Mouse (Mus musculus) 3T3-L1 (cell line): ENCODE measurements around the gene Zmiz1.

Source experiments
- DNase-seq: peaks from one replicate; pipeline ENCODE4 v3.0.0-alpha.2; 2015; ENCODE audit warnings: low read depth, low spot score

Gene Zmiz1

DNA sequence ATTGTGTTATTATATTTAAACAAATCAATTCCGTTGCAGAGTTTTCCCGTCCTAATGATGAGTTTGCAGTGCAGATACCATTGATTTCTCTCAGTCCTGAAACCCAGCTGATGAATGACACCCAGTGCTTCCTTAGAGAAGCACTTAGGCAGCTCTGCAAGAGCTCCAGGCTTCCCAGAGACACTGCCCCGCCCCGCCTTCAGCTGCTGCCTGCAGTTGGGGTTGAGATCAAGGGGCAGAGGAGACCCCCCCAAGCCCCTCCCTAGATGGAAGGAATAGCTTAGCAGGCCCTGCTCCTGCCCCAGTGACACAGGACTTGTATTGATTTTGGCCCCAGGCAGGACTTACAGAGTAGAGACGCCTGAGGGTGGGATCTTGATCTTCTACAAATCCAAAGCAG, 53.0 kb downstream of the Zmiz1 start:
- no peak for DNase-seq

DNA sequence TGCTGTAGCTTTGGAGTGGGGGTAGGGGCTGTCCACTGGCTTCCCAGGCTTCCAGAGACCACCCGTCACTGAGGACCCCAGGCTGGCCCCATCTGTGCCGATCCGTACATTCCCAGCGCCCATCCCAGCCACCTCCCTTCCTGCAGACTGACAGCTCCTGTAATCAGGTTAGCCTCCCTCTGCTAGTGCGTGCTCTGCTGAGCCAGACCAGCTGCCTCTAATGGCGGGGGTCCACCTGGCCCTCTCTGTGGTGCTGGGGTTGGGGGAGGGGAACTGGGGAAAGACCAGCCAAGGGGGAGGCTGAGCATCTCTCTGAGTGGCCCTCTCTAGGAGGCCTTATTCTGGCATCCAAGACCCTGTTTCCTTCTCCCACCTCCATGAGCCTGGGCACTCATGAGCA, 53.8 kb downstream of the Zmiz1 start:
- DNase-seq: no peak

DNA sequence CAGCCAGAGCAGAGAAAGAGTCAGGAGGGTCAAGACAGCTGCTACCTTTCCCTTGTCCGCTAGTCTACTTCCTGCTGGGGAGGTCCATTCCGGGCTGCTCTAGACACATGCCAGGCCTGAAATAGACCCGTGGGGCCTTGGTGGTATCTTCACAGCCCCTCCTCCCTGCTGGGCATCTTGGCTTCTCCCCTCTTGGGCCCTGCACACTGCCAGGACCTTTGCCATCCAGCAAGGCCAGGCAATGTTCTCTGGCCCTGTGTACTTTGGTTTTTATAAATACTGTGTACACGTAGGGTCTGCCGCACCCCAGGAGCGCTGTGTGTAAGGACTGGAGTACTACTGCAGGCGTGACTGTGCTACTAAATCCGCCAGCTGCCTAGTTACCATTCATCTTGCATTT, 54.5 kb downstream of the Zmiz1 start:
- DNase-seq: no peak

DNA sequence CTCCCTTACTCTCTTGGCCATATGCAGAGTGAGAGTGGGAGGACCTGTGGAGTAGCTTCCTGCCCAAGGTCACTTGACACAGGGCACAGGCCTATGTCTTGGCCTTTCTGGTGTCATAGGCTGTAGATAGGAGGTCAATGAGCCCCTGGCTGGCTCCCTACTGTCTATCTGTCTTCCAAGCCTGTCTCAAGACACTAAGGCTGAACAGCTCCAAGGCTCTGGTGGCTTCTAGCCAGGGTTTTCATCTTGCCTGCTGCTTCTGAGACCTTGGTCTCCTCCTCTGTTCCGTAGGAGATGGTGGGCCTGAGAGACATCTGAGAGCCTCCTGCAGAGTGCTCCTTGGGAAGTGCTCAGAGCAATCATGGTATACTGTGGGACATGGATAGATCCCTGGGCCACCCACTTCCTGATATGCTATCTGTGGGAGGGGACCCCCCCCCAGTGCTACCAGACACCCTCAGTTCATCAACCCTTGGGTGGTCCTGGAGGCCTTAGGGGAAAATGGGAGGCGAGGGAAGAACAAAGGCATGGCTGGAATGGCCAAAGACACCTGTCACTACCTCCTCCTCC, 56.0 kb downstream of the Zmiz1 start:
- DNase-seq: no peak

DNA sequence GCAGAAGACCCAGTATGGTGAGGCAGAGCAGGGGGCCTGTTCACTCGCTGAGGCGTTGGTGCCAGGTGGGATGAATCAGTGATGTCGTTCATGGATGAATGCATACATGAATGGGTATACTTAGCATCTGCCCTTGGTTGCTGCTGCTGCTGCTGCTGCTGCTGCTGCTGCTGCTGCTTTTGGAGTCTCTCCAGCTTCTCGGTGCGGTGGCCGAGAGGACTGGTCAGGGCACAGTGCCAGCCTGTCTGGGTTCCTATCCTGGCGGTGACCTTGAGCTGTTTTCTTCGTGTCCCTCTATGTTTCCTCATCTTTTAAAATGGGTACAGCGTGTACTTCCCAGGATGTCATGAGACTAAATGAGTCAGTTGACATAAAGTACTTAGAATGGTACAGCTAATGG, 56.9 kb downstream of the Zmiz1 start:
- DNase-seq: no peak

DNA sequence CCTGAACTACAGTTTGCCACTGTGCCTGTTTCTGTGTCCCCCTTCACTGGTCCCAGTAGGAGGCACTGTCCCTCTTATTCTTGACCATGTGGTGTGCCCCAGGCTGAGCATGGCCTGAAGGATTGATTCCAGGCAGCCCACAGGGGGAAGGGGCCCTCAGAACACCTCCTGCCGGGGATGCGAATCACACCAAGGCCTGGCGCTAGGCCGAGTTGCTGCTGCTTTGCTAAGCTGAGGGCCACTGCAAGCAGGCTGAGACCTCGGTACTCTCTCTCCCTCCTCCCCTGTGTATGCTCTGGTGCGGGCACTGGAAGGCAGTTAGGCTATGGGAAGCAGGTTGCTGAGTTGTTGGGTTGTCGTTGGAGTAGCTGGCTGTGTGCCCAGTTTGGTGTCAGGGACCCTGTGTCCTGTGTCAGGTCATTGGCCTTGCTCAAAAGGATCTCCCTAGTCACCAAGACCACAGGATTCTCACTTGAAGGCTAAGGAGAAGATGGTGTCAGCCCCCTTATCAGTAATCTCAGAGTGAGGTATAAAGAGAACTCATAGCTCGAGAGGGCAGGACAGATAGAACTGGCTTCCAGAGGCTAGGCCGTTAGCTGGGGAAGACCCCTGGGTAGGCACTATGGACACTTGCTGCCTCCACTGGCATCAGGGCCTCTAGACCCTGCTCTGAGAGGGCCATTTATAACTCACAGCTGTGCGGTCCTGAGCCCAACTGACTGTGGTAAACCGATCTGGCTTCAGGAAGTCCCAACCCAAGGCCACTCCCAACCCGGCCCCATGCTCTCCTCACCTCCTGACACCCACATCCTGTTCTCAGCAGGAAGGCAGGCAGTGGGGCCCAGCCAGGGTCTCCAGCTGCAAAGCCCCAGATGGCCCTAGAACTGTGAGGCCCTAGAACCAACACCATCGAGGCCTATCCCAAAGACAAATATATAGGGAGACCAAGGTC, 57.9 kb downstream of the Zmiz1 start:
- DNase-seq: peak; percentile 61

DNA sequence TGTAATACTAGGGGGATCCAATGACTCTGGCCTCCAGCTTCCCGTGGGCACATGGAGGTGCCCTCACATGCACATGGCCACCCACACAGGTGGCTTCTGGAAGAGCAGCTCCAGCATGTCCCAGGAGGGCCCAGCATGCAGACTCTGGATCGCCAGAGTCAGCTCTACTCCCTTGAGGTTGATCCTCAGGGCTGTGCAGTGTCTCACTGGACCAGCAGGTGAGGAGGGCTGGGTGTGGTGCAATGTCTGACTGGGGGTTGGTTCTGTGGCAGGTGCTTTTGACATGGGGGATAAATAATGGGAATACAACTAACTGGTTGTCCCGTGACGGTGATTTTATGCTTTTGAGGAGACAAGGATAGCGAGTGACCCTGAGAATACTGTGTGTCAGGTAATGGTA, 59.7 kb downstream of the Zmiz1 start:
- no peak for DNase-seq

DNA sequence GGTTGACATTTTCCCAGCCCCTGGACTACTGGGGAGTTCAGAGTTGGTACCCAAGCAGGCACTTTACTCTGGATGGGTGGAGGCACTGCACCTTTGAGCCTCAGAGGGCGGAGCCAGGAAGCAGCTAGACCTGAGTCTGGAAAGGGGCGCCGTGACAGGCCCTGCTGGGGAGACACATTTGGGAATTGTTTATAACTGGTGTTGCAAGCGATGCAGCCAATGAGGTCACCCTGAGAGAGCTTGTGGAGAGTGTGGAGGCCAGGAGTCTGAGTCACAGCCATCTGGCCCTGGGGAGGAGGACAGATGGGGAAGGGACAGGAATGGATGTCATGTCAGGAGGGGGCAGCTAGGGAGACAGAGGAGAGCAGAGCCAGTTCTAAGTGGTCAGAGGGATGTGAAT, 60.7 kb downstream of the Zmiz1 start:
- DNase-seq: peak; percentile 83

DNA sequence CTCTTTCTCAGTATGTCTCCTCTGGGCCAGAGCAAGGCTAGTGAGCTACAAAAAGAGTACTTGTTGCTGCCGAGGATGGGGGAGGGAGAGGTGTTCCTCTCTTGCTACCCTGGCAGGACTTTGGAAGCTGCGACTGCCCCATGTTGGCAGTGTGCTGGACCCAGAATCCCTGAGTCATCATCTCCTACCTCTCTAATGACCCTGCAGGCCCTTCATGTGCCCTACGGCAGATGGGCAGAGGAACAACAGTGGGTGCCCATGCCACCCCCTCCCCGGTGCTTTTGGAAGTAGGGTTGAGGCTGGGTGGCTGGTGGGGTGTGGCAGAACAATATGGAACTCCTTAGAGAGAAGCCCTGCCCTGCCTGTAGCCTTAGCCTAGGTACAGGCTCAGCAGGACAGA, 61.6 kb downstream of the Zmiz1 start:
- no peak for DNase-seq

DNA sequence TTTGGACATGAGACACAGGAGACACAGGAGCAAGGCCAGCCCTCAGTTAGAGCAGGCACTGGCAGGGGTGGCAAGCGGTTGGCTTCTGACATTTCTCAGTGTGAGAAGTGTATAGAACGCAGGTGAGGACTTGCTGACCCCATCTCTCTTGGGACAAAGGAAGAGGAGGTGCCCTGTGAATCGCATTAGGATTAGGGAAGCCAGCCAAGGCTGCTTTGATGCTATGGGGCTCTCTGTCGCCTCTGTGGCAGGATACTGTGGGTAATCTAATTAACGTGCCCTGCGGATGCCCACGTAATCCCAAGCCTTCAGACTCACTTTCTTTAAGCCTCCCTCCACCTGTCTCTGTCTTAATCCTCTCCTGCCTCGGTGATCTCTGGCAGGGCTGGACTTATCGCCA, 62.0 kb downstream of the Zmiz1 start:
- DNase-seq: no peak

DNA sequence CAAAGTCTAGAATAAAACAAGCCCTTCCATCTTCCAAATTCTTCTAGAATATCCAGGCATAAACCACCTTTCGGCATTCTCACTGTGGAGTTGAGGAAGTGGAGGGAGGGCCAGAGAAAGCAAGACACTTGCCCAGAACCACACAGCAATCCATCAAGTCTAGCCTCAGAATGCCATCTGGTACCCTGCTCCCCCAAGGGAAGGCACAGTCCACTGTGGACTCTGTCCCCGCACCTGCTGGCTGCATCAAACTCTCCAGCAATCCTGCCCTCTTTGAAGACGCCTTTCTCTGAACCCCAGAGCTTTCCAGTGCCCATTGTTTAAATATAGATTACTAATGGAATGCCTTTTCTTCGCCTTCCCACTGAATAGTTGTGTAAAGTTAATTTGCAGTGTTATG, 62.5 kb downstream of the Zmiz1 start:
- no peak for DNase-seq

DNA sequence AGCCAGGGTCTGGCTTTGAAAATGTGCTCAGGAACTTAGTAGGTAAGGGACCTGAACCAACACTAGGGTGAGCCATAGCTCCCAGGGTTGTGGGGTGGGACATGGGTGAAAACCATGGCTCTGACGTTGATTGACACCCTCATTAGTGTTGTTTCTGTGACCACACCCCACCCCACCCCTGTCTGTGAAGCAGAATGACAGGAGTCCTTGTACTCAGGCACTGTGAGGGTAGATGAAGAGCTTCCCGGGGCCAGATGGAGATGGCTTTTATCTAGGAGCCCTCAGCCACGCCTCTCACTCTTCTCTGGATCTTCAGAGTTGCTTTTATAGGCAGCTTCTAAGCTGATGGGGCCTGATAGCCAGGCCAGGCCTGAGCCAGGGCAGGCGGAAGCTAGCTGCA, 63.4 kb downstream of the Zmiz1 start:
- DNase-seq: no peak

DNA sequence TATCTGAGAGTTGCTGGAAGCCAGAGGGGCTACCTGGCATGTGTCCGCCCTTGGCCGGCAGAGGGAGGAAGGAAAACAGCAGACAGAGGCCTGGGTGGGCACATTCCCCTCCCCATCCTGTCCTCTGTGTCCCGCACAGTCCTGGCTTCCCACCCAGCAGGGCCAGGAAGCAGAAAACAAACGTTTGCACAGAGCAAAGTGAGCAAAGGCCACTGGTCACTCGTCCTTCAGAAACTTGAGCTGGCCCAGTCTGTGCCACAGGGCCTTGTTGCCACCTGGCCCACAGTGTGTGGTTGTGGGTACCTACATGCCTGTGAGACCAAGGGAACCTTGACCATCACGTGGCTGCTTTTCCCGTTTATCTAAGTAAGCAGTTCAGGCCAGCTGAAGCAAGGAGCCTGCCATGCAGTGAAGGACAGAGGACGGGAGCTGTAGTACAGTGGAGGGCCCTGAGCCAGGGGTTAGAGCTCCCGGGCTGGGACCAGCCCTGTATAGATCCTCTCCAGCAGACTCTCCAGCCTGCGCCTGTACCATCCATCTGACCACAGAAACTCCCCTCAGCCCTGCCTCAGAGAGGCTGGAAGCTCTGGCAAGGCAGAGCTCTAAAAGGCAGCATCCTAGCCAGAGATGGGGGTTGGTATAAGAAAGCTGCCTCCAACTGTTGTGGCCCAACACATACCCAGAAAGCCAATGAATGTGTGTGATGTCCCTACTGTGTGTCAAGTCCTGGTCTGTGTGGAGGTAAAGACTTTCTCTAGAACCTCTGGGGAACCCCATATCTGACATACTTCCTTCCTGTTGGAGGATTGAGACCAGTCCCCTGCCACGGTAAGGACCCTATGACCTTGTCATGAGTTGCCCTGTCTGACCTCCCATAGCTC, 64.5 kb downstream of the Zmiz1 start:
- DNase-seq: no peak

DNA sequence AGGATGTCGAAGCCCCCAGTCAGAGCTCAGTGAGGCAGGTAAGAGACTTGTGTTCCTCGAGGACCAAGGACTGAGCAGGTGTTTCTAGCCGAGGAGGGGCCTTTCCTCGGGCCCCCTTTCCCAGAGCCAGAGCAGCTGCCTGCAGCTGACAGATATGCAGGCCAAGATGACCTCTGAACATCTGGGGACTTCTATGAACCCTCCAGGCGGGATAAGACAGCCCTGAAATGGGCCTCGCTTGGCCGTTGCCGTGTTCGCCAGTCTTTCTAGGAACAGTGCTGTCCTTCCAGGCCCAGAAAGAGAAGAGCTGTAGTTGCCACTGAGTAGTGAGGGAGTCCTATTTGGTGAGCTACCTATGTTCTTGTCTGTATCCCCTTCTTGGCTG, 65.1 kb downstream of the Zmiz1 start:
- DNase-seq: no peak

DNA sequence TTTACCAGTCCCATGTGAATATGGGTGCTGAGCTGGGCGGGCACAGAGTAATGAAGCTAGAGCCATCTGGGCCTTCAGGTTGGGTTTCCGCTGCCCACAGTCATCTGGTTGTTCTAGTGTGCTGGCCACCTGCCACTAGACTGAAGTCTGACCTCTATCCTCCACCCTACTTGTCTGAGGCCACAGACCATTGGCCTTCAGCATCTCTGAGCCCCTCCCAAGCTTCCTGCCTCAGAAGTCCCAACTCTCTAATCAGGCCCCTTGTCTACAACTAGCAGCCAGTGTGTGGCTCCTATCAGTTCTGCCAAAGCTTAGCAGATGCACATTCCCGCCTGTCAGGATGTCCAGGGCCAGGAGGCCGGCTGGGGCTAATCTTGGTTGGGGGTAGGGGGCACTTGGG, 65.9 kb downstream of the Zmiz1 start:
- DNase-seq: no peak

DNA sequence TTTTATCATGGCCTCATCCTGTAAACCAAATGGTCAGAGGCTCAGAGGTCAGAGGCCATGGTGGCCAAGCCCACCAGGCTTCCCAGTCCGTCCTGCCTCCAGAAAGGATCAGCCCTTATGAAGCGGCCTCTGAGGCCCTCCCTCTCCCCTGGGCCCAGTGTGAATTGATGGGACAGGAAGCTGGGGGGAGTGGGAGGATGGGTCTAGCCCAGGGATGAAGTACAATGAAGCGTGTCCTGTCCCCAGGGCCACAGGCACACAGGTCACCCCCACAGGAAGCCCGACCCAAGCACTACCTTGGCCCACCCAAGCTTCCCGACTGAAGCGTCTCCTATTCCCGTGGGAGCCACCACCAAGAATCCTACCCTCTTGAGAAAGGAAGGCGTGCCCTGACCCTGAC, 66.7 kb downstream of the Zmiz1 start:
- DNase-seq: no peak

DNA sequence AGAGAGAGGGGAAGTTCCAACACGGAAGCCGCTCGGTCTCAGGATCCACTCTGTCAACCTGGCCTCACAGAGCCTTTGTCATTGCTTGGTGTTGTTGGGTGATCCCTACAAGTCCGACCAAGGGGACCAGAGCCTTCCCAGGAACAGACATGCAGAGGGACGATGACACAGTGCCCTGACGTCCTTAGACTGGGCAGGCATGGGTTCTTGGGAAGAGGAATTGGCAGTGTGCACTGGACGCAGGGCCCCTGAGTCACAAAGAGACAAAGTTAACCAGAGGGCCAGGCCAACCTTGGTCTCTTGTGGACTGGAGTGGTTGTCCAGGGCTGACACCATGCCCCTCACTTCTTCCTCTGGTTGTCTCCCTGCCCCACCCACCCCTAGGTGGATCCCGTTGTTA, 67.9 kb downstream of the Zmiz1 start:
- peak; percentile 60 for DNase-seq

DNA sequence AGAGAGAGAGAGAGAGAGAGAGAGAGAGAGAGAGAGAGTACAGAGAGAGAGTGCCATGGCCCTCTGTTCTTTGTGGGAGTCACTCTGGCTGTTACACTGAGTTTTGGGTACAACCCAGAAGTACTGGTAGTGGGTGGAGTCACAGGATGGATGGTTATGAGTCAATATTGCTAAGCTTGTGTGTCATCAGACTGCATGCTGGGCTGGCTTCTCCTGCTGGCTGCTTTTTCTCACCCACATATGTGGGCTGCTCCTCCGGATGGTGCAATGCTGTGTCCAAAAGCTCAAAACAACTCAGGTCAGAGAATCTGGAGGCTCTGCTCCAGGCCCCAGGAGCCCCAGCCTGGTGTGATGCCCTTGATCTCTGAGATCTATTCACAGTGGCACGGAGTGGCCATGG, 68.3 kb downstream of the Zmiz1 start:
- peak; percentile 92 for DNase-seq

DNA sequence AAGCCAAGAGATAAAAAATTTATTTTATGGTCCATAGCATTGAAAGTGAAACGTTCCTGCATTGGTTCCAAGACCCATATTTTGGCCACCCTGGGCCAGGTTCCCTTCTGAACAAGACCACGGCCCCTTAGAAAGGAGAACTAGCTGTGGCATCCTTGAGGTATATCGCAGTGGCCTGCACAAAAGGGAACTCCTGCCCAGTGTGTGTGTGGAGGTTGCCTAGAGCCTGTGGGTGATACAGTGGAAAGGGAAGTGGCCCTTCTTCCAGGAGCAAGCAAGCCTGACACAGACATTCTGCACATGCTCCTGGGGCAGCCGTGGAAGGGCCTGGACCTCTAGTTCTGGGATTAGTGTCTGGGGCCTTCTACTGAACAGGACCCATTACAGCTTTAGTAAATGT, 71.4 kb downstream of the Zmiz1 start:
- DNase-seq: no peak

DNA sequence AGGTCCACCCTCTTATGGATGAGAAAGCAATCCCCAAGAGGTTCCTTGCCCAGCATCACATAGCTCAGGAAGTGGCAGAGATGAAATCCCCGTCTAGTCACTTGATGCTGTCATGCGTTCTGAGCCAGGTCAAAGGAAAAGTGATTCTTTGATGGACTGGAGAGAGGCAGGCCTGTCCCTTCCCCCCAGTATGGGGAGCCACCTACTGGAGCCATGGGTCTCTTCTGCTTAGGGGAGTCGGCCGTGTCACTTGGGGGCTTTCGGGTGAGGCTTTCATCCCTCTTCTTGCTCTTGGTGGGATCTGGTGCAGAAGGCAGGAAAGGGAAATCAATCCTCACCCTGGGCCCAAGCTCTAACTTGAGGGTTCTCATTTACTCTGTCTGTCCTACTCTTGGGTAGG, 71.8 kb downstream of the Zmiz1 start:
- no peak for DNase-seq

DNA sequence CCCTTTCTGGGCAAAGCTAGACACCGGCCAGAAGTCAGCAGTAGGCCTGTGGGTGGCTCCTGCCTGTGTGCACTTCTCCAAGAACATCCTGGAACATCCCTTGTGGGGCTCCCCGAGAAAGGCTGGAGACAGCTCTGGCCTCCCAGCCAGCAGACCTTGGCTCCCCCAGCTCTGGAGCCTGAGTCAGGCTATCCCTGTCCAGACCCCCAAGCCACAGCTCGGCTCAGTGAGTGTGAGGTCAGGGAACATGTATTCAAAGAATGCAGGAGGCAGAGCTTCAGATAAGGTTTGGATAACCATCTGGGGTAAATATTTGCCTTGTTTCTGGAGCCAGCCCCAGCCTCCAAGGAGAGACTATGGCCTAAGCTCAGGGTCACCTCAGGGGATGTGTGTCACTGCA, 74.0 kb downstream of the Zmiz1 start:
- DNase-seq: peak; percentile 71

DNA sequence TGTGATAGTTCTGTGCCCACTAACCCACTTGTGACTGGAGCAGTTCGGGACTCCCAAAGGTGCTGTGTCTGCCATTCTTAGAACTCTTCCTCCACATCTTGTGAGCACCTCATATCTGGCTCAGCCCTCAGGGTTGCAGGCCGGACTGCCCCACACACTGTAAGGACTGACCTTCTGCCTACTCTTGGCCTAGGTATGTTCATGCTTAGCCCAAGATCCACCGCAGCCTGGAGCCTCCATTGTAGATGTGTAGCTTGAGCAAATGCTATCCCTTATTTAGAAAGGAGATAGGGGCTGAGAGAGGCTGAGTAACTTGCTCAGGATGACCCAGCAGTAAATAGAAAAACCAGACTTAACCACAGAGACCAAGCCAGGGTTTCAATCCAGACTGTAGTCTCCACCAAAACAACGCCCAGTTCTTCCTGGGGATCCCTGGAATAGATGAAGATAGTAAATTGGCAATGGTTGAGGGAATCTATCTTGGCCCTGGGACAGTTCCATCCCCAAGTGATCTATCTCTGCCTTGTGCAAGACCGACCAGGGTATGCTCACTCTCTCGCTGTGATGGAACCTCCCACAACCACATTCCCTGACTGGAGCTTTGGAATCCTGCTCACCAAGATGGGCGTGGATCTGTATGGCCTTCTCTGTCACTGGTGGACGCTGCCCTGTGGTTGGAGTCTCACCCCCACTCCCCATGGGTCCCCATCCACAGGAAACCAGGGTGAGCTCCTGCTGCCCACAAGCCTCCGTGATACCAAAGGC, 74.8 kb downstream of the Zmiz1 start:
- DNase-seq: peak; percentile 70
